Mouse (Mus musculus) limb, embryonic 11.5 days (tissue): ENCODE results near the gene Ms4a18. TPM values are rescaled to one million over a fixed set of nuclear protein-coding genes. Genes with fewer than 3 reads are reported as not detected.
A peak's percentile ranks its signal among the peaks of the same experiment; 100 is the strongest.

Experiments
- ATAC-seq: fragments of 200-750 bp; cut with Nextera tagmentation; 2 replicates; pipeline ENCODE4 v1.8.0; 2017; ENCODE audit warnings: low read depth; ENCODE audit not compliant: insufficient number of reproducible peaks, low FRiP score, low TSS enrichment
- DNase-seq: peaks from one replicate; pipeline ENCODE4 v3.0.0-alpha.2; 2015; ENCODE audit warnings: low spot score
- H3K27ac ChIP-seq: fragments of 300-500 bp; sonication (generic); replicated peaks from 2 replicates; pipeline ENCODE4 v1.5.1; 2014; ENCODE audit warnings: low read depth, mild to moderate bottlenecking, low read length
- H3K27me3 ChIP-seq: fragments of 300-500 bp; sonication (generic); 2 replicates; pipeline ENCODE4 v1.6.1; 2014; ENCODE audit warnings: mild to moderate bottlenecking, low read length, mixed read lengths; ENCODE audit not compliant: control insufficient read depth, insufficient read depth
- H3K36me3 ChIP-seq: fragments of 300-500 bp; sonication (generic); 2 replicates; pipeline ENCODE4 v1.6.1; 2014; ENCODE audit warnings: mild to moderate bottlenecking, low read length, moderate library complexity, mixed read lengths; ENCODE audit not compliant: control insufficient read depth, insufficient read depth
- H3K4me1 ChIP-seq: fragments of 300-500 bp; sonication (generic); 2 replicates; pipeline ENCODE4 v1.6.1; 2014; ENCODE audit warnings: low read length, mixed read lengths; ENCODE audit not compliant: control insufficient read depth, insufficient read depth
- H3K4me2 ChIP-seq: fragments of 300-500 bp; sonication (generic); 2 replicates; pipeline ENCODE4 v1.6.1; 2014; ENCODE audit warnings: low read depth, mild to moderate bottlenecking, moderate library complexity; ENCODE audit not compliant: severe bottlenecking
- H3K4me3 ChIP-seq: fragments of 300-500 bp; sonication (generic); 2 replicates; pipeline ENCODE4 v1.5.1; 2014; ENCODE audit warnings: low read depth, low read length
- H3K9ac ChIP-seq: fragments of 300-500 bp; sonication (generic); 2 replicates; pipeline ENCODE4 v1.6.1; 2014; ENCODE audit warnings: mild to moderate bottlenecking, low read length
- H3K9me3 ChIP-seq: fragments of 300-500 bp; sonication (generic); 2 replicates; pipeline ENCODE4 v1.6.1; 2016; ENCODE audit warnings: low read length; ENCODE audit not compliant: control insufficient read depth
- WGBS: fragments of 180-500 bp; shearing (Covaris S2); extraction: QIAGEN DNeasy Blood & Tissue Kit; methylation state at CpG from one replicate; pipeline ENCODE4 v1.1.7; 2014; 5-methylcytosine and 5-hydroxymethylcytosine counted together
- polyA plus RNA-seq: library from polyadenylated mRNA; unstranded; fragments of >200 nt; fragmentation: Nextera tagmentation; extraction: Ambion mirVana; gene quantifications from 2 replicates; pipeline ENCODE4 v1.2.1, GENCODE M21; 2014

Gene Ms4a18
- polyA plus RNA-seq, 1 experiment from 2014 or later = not detected

GRCm38 (mm10) chr19:10979184-10980168 lies 38.4 kb downstream of the Ms4a18 start:
- H3K36me3 ChIP-seq = no peaks in the 10 kb centered on the region
- peak overlapping the region; percentile 4; the same call in 1 of the 2 replicates for H3K9ac ChIP-seq
- H3K27ac ChIP-seq = no peak overlapping the region
- H3K9me3 ChIP-seq = no peaks in the 10 kb centered on the region
- no peaks in the 10 kb centered on the region for H3K27me3 ChIP-seq
- WGBS = 14% methylated on average over 18 of the region's 18 CpGs
- no peaks in the 10 kb centered on the region for H3K4me1 ChIP-seq
- DNase-seq (peak; percentile 85), ATAC-seq (peak; percentile 51; the same call in 1 of the 2 replicates)
- no peak overlapping the region for H3K4me3 ChIP-seq
- H3K4me2 ChIP-seq = no peak overlapping the region

GRCm38 (mm10) chr19:10976318-10976717 lies 41.5 kb downstream of the Ms4a18 start:
- Histone ChIP-seq H3K9me3 (no peaks in the 10 kb centered on the region), H3K27ac (no peak overlapping the region), H3K27me3 (no peaks in the 10 kb centered on the region), H3K4me1 (no peaks in the 10 kb centered on the region), H3K4me3 (no peak overlapping the region), H3K9ac (no peak overlapping the region), H3K4me2 (no peak overlapping the region), H3K36me3 (no peaks in the 10 kb centered on the region)
- DNase-seq (no peak), ATAC-seq (no peak)
- WGBS = 64% methylated on average over 4 of the region's 4 CpGs

- DNase-seq = no peak
- Histone ChIP-seq H3K9me3 (0 out of 2 replicates have a peak, but pooled peaks cover 2% of the 10 kb centered on the region), H3K27me3 (no peaks in the 10 kb centered on the region), H3K9ac (no peak overlapping the region), H3K36me3 (no peaks in the 10 kb centered on the region), H3K27ac (no peak overlapping the region), H3K4me1 (no peaks in the 10 kb centered on the region), H3K4me3 (no peak overlapping the region), H3K4me2 (no peak overlapping the region)
- 83% methylated on average over 2 of the region's 2 CpGs for WGBS
- no peak for ATAC-seq
Measured at GRCm38 (mm10) chr19:10975187-10975586, 42.6 kb downstream of the Ms4a18 start.

- DNase-seq (no peak), ATAC-seq (peak; percentile 65; the same call in 1 of the 2 replicates)
- Histone ChIP-seq H3K4me2 (no peak within 1 kb of the TSS), H3K4me1 (no peaks in the 10 kb centered on the region), H3K4me3 (no peak within 1 kb of the TSS), H3K9me3 (0 out of 2 replicates have a peak, but pooled peaks cover 3% of the 10 kb centered on the region), H3K9ac (no peak within 1 kb of the TSS), H3K27me3 (no peaks in the 10 kb centered on the region), H3K36me3 (no peaks in the 10 kb centered on the region), H3K27ac (no peak within 1 kb of the TSS)
- 28% methylated on average over 4 of the region's 4 CpGs for WGBS
Measured at GRCm38 (mm10) chr19:10974238-10974865, 43.5 kb downstream of the Ms4a18 start, which contains the start of gene Ms4a10. Gene Ms4a10, minus strand, starts transcription at chr19:10974670.

- H3K4me1 ChIP-seq = no peaks in the 10 kb centered on the region
- no peak overlapping the region for H3K4me2 ChIP-seq
- ATAC-seq = no peak
- H3K9me3 ChIP-seq = 0 out of 2 replicates have a peak, but pooled peaks cover 3% of the 10 kb centered on the region
- no peaks in the 10 kb centered on the region for H3K27me3 ChIP-seq
- no peak overlapping the region for H3K4me3 ChIP-seq
- WGBS = 22% methylated on average over 2 of the region's 2 CpGs
- no peak for DNase-seq
- no peaks in the 10 kb centered on the region for H3K36me3 ChIP-seq
- H3K27ac ChIP-seq = no peak overlapping the region
- no peak overlapping the region for H3K9ac ChIP-seq
Measured at GRCm38 (mm10) chr19:10973187-10973586, 44.6 kb downstream of the Ms4a18 start.

- H3K9ac ChIP-seq = no peak overlapping the region
- no peaks in the 10 kb centered on the region for H3K27me3 ChIP-seq
- 67% methylated on average over 3 of the region's 3 CpGs for WGBS
- no peaks in the 10 kb centered on the region for H3K36me3 ChIP-seq
- H3K9me3 ChIP-seq = 0 out of 2 replicates have a peak, but pooled peaks cover 3% of the 10 kb centered on the region
- ATAC-seq = no peak
- no peak overlapping the region for H3K4me3 ChIP-seq
- H3K4me2 ChIP-seq = no peak overlapping the region
- no peak overlapping the region for H3K27ac ChIP-seq
- no peaks in the 10 kb centered on the region for H3K4me1 ChIP-seq
- no peak for DNase-seq
Measured at GRCm38 (mm10) chr19:10972660-10973059, 45.2 kb downstream of the Ms4a18 start.

- DNase-seq = no peak
- no peak overlapping the region for H3K9ac ChIP-seq
- H3K4me1 ChIP-seq = no peaks in the 10 kb centered on the region
- ATAC-seq = no peak
- 0 out of 2 replicates have a peak, but pooled peaks cover 3% of the 10 kb centered on the region for H3K9me3 ChIP-seq
- WGBS = 82% methylated on average over 3 of the region's 3 CpGs
- H3K27me3 ChIP-seq = no peaks in the 10 kb centered on the region
- no peaks in the 10 kb centered on the region for H3K36me3 ChIP-seq
- H3K4me3 ChIP-seq = no peak overlapping the region
- H3K4me2 ChIP-seq = no peak overlapping the region
- no peak overlapping the region for H3K27ac ChIP-seq
Measured at GRCm38 (mm10) chr19:10970457-10970856, 47.4 kb downstream of the Ms4a18 start.

- ATAC-seq (no peak), DNase-seq (no peak)
- Histone ChIP-seq H3K4me1 (no peaks in the 10 kb centered on the region), H3K27me3 (no peaks in the 10 kb centered on the region), H3K27ac (no peak overlapping the region), H3K9me3 (0 out of 2 replicates have a peak, but pooled peaks cover 3% of the 10 kb centered on the region), H3K4me3 (no peak overlapping the region), H3K9ac (no peak overlapping the region), H3K36me3 (no peaks in the 10 kb centered on the region), H3K4me2 (no peak overlapping the region)
- WGBS = 95% methylated on average over 7 of the region's 7 CpGs
Measured at GRCm38 (mm10) chr19:10968578-10968977, 49.3 kb downstream of the Ms4a18 start.
